ENCODE assay signal across 27 mouse cellular contexts in genomic region chr14:102250076-102250475, GRCm38 (mm10).
DNase-seq lines count a peak whose midpoint lies in the region; ATAC-seq and TF ChIP-seq lines count a peak whose summit lies in the region.
"Had no signal": no experiment of that assay in that cellular context is flagged by ENCODE, and none has a peak within 500 bp of the region (broad histone marks: within the 10 kb centered on the region; RNA-seq: fewer than 3 reads in every experiment).

No protein-coding gene starts in this region.

- no peak for ATAC-seq in forebrain, embryonic 14.5 days
- no peak for ATAC-seq in forebrain, embryonic 16.5 days
- ATAC-seq in midbrain, embryonic 14.5 days (ENCODE audit: low FRiP score, low TSS enrichment) = 0 out of 2 replicates have a peak, but pooled peaks have one; percentile 31
- ATAC-seq: forebrain, embryonic 15.5 days; inflammation-experienced regulatory T-cells, adult 6 months; liver, embryonic 12.5 days; liver, postnatal 0 days had no signal

- H3K27me3 ChIP-seq in forebrain, embryonic 14.5 days (replicated peaks; ENCODE audit: control insufficient read depth, insufficient read depth, low read length) = no peaks in the 10 kb centered on the region
- H3K27me3 ChIP-seq in forebrain, embryonic 16.5 days (replicated peaks; ENCODE audit: control insufficient read depth, insufficient read depth, low read length) = no peaks in the 10 kb centered on the region
- no peaks in the 10 kb centered on the region for H3K27me3 ChIP-seq in liver, adult 2 months (ENCODE audit: control insufficient read depth, insufficient read depth, low read length)
- no peaks in the 10 kb centered on the region for H3K27me3 ChIP-seq in midbrain, embryonic 14.5 days (ENCODE audit: control insufficient read depth, insufficient read depth, low read length)
- H3K27me3 ChIP-seq: forebrain, embryonic 15.5 days; heart, embryonic 13.5 days; limb, embryonic 12.5 days; liver, embryonic 12.5 days had no signal

- no peaks in the 10 kb centered on the region for H3K9me3 ChIP-seq in forebrain, embryonic 14.5 days (replicated peaks; ENCODE audit: control insufficient read depth, low read length)
- H3K9me3 ChIP-seq in forebrain, embryonic 16.5 days (ENCODE audit: control insufficient read depth, low read length) = no peaks in the 10 kb centered on the region
- no peaks in the 10 kb centered on the region for H3K9me3 ChIP-seq in midbrain, embryonic 14.5 days (ENCODE audit: control insufficient read depth, low read length)
- H3K9me3 ChIP-seq: forebrain, embryonic 15.5 days; heart, embryonic 13.5 days; limb, embryonic 12.5 days; liver, embryonic 12.5 days had no signal

- H3K27ac ChIP-seq in forebrain, embryonic 14.5 days (ENCODE audit: low read depth, low read length) = no peak overlapping the region
- no peak overlapping the region for H3K27ac ChIP-seq in forebrain, embryonic 16.5 days (ENCODE audit: low read length)
- no peak overlapping the region for H3K27ac ChIP-seq in liver, adult 2 months (replicated peaks; ENCODE audit: insufficient read depth, low read depth, low read length)
- 0 out of 2 replicates have a peak overlapping the region, but pooled peaks have one; percentile 14 for H3K27ac ChIP-seq in midbrain, embryonic 14.5 days (replicated peaks; ENCODE audit: low read depth, low read length)
- H3K27ac ChIP-seq: forebrain, embryonic 15.5 days; heart, embryonic 13.5 days; left cerebral cortex, adult 2 months; limb, embryonic 12.5 days; liver, embryonic 12.5 days; stomach, postnatal 0 days had no signal

- 25% methylated on average over 5 of the region's 5 CpGs for WGBS in forebrain, embryonic 14.5 days
- 28% methylated on average over 5 of the region's 5 CpGs for WGBS in forebrain, embryonic 16.5 days
- WGBS in liver, adult 2 months = 68% methylated on average over 5 of the region's 5 CpGs
- WGBS in midbrain, embryonic 14.5 days = 42% methylated on average over 5 of the region's 5 CpGs

- H3K9ac ChIP-seq in forebrain, embryonic 14.5 days (ENCODE audit: low read length) = no peak overlapping the region
- H3K9ac ChIP-seq in forebrain, embryonic 16.5 days (replicated peaks; ENCODE audit: low read depth, low read length) = no peak overlapping the region
- H3K9ac ChIP-seq in liver, adult 2 months (ENCODE audit: low read depth, low read length) = no peak overlapping the region
- H3K9ac ChIP-seq in midbrain, embryonic 14.5 days (replicated peaks; ENCODE audit: low read length) = no peak overlapping the region
- H3K9ac ChIP-seq: forebrain, embryonic 15.5 days; heart, embryonic 13.5 days; limb, embryonic 12.5 days; liver, embryonic 12.5 days; liver, postnatal 0 days had no signal

- no peaks in the 10 kb centered on the region for H3K36me3 ChIP-seq in forebrain, embryonic 14.5 days (ENCODE audit: control insufficient read depth, insufficient read depth, low read length)
- H3K36me3 ChIP-seq in forebrain, embryonic 16.5 days (ENCODE audit: control insufficient read depth, insufficient read depth) = no peaks in the 10 kb centered on the region
- no peaks in the 10 kb centered on the region for H3K36me3 ChIP-seq in liver, adult 2 months (ENCODE audit: control insufficient read depth, insufficient read depth, low read length)
- H3K36me3 ChIP-seq in midbrain, embryonic 14.5 days (ENCODE audit: control insufficient read depth, insufficient read depth, low read length) = no peaks in the 10 kb centered on the region
- H3K36me3 ChIP-seq: forebrain, embryonic 15.5 days; G1E; heart, embryonic 13.5 days; limb, embryonic 12.5 days; liver, embryonic 12.5 days had no signal

- no peaks in the 10 kb centered on the region for H3K79me2 ChIP-seq in liver, adult 2 months (ENCODE audit: control insufficient read depth, insufficient read depth, low read length)

- TF ChIP-seq CTCF in liver, adult 2 months (IDR thresholded peaks at IDR 0.05; ENCODE audit: low read depth, low read length) = no peak

- TF ChIP-seq POLR2A in liver, adult 2 months (IDR thresholded peaks at IDR 0.05; ENCODE audit: extremely low read depth, insufficient read depth, low read length) = no peak

- peak; percentile 14 for DNase-seq in forebrain, embryonic 14.5 days (ENCODE audit: low spot score)
- DNase-seq in liver, adult 2 months (ENCODE audit: extremely low read depth, low read depth, low spot score) = peak; percentile 2
- no peak for DNase-seq in liver
- peak; percentile 15 for DNase-seq in midbrain, embryonic 14.5 days
- DNase-seq in retina, postnatal 1 day = peak; percentile 9
- no peak for DNase-seq in embryo, embryonic 9.5 days (ENCODE audit: extremely low spot score)
- DNase-seq: adrenal gland, postnatal 10 days; cerebellum, adult 11 months; cerebellum, adult 9-11 months; heart, postnatal 10 days; kidney, adult 11 months; kidney, postnatal 14 days; liver, postnatal 0 days; lung, postnatal 36 days; right cerebral cortex, postnatal 4 days; thymus, adult 18-20 months; thymus, postnatal 25 days had no signal

- no peak overlapping the region for H3K4me3 ChIP-seq in forebrain, embryonic 14.5 days (ENCODE audit: low read depth, low read length)
- no peak overlapping the region for H3K4me3 ChIP-seq in forebrain, embryonic 16.5 days (replicated peaks; ENCODE audit: low read length)
- no peak overlapping the region for H3K4me3 ChIP-seq in liver, adult 2 months (ENCODE audit: insufficient read depth, low read depth, low read length)
- H3K4me3 ChIP-seq in midbrain, embryonic 14.5 days (replicated peaks; ENCODE audit: low read depth, low read length) = no peak overlapping the region
- H3K4me3 ChIP-seq: erythroblast, embryonic 14.5 days; forebrain, embryonic 15.5 days; heart, embryonic 13.5 days; left cerebral cortex, adult 2 months; limb, embryonic 12.5 days; liver, embryonic 12.5 days had no signal

- no peak overlapping the region for H3K4me2 ChIP-seq in forebrain, embryonic 14.5 days (ENCODE audit: low read length)
- H3K4me2 ChIP-seq in forebrain, embryonic 16.5 days (ENCODE audit: low read length) = no peak overlapping the region
- no peak overlapping the region for H3K4me2 ChIP-seq in midbrain, embryonic 14.5 days (ENCODE audit: low read length)
- H3K4me2 ChIP-seq: forebrain, embryonic 15.5 days; heart, embryonic 13.5 days; limb, embryonic 12.5 days; liver, embryonic 12.5 days had no signal

- peaks cover 21% of the 10 kb centered on the region for H3K4me1 ChIP-seq in forebrain, embryonic 14.5 days (ENCODE audit: control insufficient read depth, insufficient read depth, low read length)
- H3K4me1 ChIP-seq in forebrain, embryonic 16.5 days (replicated peaks; ENCODE audit: control insufficient read depth, insufficient read depth, low read length) = peaks cover 14% of the 10 kb centered on the region
- no peaks in the 10 kb centered on the region for H3K4me1 ChIP-seq in liver, adult 2 months (ENCODE audit: control insufficient read depth, insufficient read depth, low read length)
- H3K4me1 ChIP-seq in midbrain, embryonic 14.5 days (ENCODE audit: control insufficient read depth, insufficient read depth, low read length) = peaks cover 12% of the 10 kb centered on the region
- H3K4me1 ChIP-seq: liver, embryonic 12.5 days had no signal

Comparison
In these comparisons a context has a peak if more than half of its experiments do, and no peak if none do; other contexts are left out.
1. DNase-seq: peak in forebrain, embryonic 14.5 days (single experiment), liver, adult 2 months (single experiment), midbrain, embryonic 14.5 days (single experiment) and retina, postnatal 1 day (single experiment); none in liver (single experiment) and embryo, embryonic 9.5 days (single experiment).